Mouse (Mus musculus) liver, embryonic 13.5 days (tissue): ENCODE measurements around the gene E030030I06Rik. TPM values are rescaled to one million over a fixed set of nuclear protein-coding genes. Genes with fewer than 3 reads are reported as not detected.
"Not testable (repeated sequence)": the region's sequence is repeated elsewhere in the genome, so short reads cannot be mapped to it uniquely, and the experiment has no call there.

ENCODE experiments used
- ATAC-seq: fragments of 200-750 bp; cut with Nextera tagmentation; 2 replicates; pipeline ENCODE4 v1.8.0; 2017; ENCODE audit warnings: low read depth, mild to moderate bottlenecking, moderate number of reproducible peaks, moderate library complexity
- DNase-seq: peaks from one replicate; pipeline ENCODE4 v3.0.0; 2022
- H3K27ac ChIP-seq: fragments of 300-500 bp; sonication (generic); 2 replicates; pipeline ENCODE4 v1.5.1; 2015; ENCODE audit warnings: moderate library complexity, mild to moderate bottlenecking, inconsistent platforms
- H3K27me3 ChIP-seq: fragments of 300-500 bp; sonication (generic); 2 replicates; pipeline ENCODE4 v1.6.1; 2015; ENCODE audit warnings: mild to moderate bottlenecking, inconsistent platforms
- H3K36me3 ChIP-seq: fragments of 300-500 bp; sonication (generic); 2 replicates; pipeline ENCODE4 v1.6.1; 2015; ENCODE audit warnings: mild to moderate bottlenecking, inconsistent platforms
- H3K4me1 ChIP-seq: fragments of 300-500 bp; sonication (generic); replicated peaks from 2 replicates; pipeline ENCODE4 v1.6.1; 2015; ENCODE audit warnings: inconsistent platforms
- H3K4me2 ChIP-seq: fragments of 300-500 bp; sonication (generic); 2 replicates; pipeline ENCODE4 v1.6.1; 2015; ENCODE audit warnings: inconsistent platforms, mild to moderate bottlenecking, moderate library complexity
- H3K4me3 ChIP-seq: fragments of 300-500 bp; sonication (generic); replicated peaks from 2 replicates; pipeline ENCODE4 v1.5.1; 2015; ENCODE audit warnings: mild to moderate bottlenecking, inconsistent platforms
- H3K9ac ChIP-seq: fragments of 300-500 bp; sonication (generic); 2 replicates; pipeline ENCODE4 v1.6.1; 2015; ENCODE audit warnings: mild to moderate bottlenecking, inconsistent platforms
- H3K9me3 ChIP-seq: fragments of 300-500 bp; sonication (generic); replicated peaks from 2 replicates; pipeline ENCODE4 v1.6.1; 2016; ENCODE audit warnings: inconsistent platforms
- WGBS: fragments of 180-500 bp; shearing (Covaris S2); methylation state at CpG from one replicate; pipeline ENCODE4 v1.1.7; 2015; ENCODE audit not compliant: insufficient replicate concordance; 5-methylcytosine and 5-hydroxymethylcytosine counted together
- polyA plus RNA-seq: library from polyadenylated mRNA; unstranded; fragments of >200 nt; fragmentation: Nextera tagmentation; extraction: Ambion mirVana; gene quantifications from 2 replicates; pipeline ENCODE4 v1.2.1, GENCODE M21; 2015

E030030I06Rik gene
- polyA plus RNA-seq, 1 experiment from 2014 or later, result 3.0 TPM

GRCm38 (mm10) chr10:22067979-22068378, 81.1 kb downstream of the E030030I06Rik start, which contains the start of gene 4930444G20Rik:
4930444G20Rik (minus strand) TSS chr10:22068079.
- not testable (repeated sequence) for H3K27ac ChIP-seq, H3K36me3 ChIP-seq, H3K4me2 ChIP-seq, H3K27me3 ChIP-seq, H3K9ac ChIP-seq, DNase-seq, H3K9me3 ChIP-seq, H3K4me1 ChIP-seq, ATAC-seq, H3K4me3 ChIP-seq
- WGBS, result 71% methylated on average over 7 of the region's 7 CpGs

Other genes starting within 250 kb of the E030030I06Rik start
- not detected in 2 replicates for gene 4930444G20Rik, start 81.2 kb downstream of the E030030I06Rik start, polyA plus RNA-seq
- gene Raet1e, start 9.3 kb upstream of the E030030I06Rik start, polyA plus RNA-seq, result 0.77 and 1.1 TPM in 2 replicates
- gene H60b, start 9.3 kb upstream of the E030030I06Rik start, polyA plus RNA-seq, result 0.12 TPM in 1 of 2 replicates, not detected in the other
- gene Raet1d, start 211.3 kb upstream of the E030030I06Rik start, polyA plus RNA-seq, result 5.1 and 5.5 TPM in 2 replicates